Mouse (Mus musculus) megakaryocyte, embryonic 14.5 days (primary cell): ENCODE data around the gene Nsd1.

Source experiments
- FLI1 ChIP-seq: IDR thresholded peaks from 2 replicates; pipeline ENCODE4 v1.6.1; 2012; ENCODE audit warnings: low read length, inconsistent platforms, mixed read lengths
- GATA1 ChIP-seq: IDR thresholded peaks from 3 replicates; pipeline ENCODE4 v1.6.1; 2012; ENCODE audit warnings: mixed read lengths, low read length, inconsistent platforms, borderline replicate concordance

- TF ChIP-seq GATA1 (no peak), FLI1 (no peak)
Observed at GRCm38 (mm10) chr13:55191535-55191934, 18.0 kb upstream of the Nsd1 start.
